Mouse (Mus musculus): ENCODE measurements around the gene Henmt1.

DNA sequence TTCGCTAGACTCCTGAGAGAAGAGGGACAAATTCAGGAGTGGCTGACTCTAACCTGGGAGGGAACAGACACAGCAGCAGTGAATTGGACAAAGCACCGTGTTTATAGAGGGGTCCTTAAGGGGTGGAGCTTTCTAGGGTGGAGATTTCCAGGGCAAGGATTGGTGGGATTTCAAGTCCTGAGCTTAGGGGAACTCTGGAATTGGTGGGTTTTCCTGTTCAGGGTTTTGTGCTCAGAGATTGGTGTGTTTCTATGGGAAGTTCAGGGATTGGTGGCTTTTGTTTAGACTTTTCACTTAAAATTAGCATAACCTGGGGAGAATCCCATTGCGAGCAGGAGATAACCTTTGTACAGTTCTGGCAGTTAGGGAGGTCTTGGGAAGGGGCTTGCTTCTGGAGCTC lies 21.7 kb upstream of the Henmt1 start:
- no peak for TF ChIP-seq CTCF (IDR thresholded peaks at IDR 0.05; ENCODE audit: low read depth, low read length)
- TF ChIP-seq POLR2AphosphoS5 (IDR thresholded peaks at IDR 0.05; ENCODE audit: insufficient replicate concordance, low read depth, low read length), result no peak
- TF ChIP-seq TAL1 (conservative IDR thresholded peaks at IDR 0.05; ENCODE audit: low read depth, low read length), result no peak
- TF ChIP-seq GATA1 (IDR thresholded peaks at IDR 0.05; ENCODE audit: borderline replicate concordance, low read length), result no peak
- no peak for TF ChIP-seq GATA2 (IDR thresholded peaks at IDR 0.05; ENCODE audit: borderline replicate concordance, low read depth, low read length)
